In genomic region chr1:92043989-92044388, GRCm38 (mm10) we compare ENCODE assay signal across 13 mouse cellular contexts.
DNase-seq lines count a peak whose midpoint lies in the region; TF ChIP-seq lines count a peak whose summit lies in the region.
"Had no signal": no experiment of that assay in that cellular context is flagged by ENCODE, and none has a peak within 500 bp of the region (broad histone marks: within the 10 kb centered on the region; RNA-seq: fewer than 3 reads in every experiment).

No protein-coding gene starts in this region.

- TF ChIP-seq CTCF in brain, embryonic 14.5 days (IDR thresholded peaks at IDR 0.05; ENCODE audit: borderline replicate concordance, extremely low read depth, insufficient read depth, insufficient read length) = no peak

- intact Hi-C loops in gastrocnemius, postnatal 14 days (cut with DNase I; ENCODE audit: low total_unique reads) = no loop called here
- intact Hi-C loops in gastrocnemius, postnatal 36 days (cut with DNase I) = no loop called here

- peak; percentile 32 to 47 for DNase-seq in cerebellum, postnatal 14 days
- no peak for DNase-seq in cerebellum, adult 11 months
- DNase-seq in gastrocnemius, postnatal 14 days = peak; percentile 22
- no peak for DNase-seq in gastrocnemius, postnatal 36 days
- peak; percentile 35 for DNase-seq in layer of hippocampus, adult 11-12 months (ENCODE audit: low spot score)
- DNase-seq in layer of hippocampus, adult 8-10 months (ENCODE audit: low spot score in 2 of 2) = no peak
- peak; percentile 59 for DNase-seq in brain, embryonic 14.5 days (ENCODE audit: low read depth)
- DNase-seq in urinary bladder, postnatal 4 days (ENCODE audit: low spot score in 2 of 2) = no peak
- DNase-seq: adrenal gland, adult 2 months; heart, postnatal 4 days; kidney, postnatal 25 days; lung, postnatal 10 days; thymus, postnatal 4 days had no signal

- TF ChIP-seq POLR2A in brain, embryonic 14.5 days (IDR thresholded peaks at IDR 0.05; ENCODE audit: borderline replicate concordance, extremely low read depth, insufficient read depth, insufficient read length, poor library complexity, severe bottlenecking) = no peak

Comparison
In these comparisons a context has a peak if more than half of its experiments do, and no peak if none do; other contexts are left out.
1. DNase-seq: peak in cerebellum, postnatal 14 days (2 of 2), gastrocnemius, postnatal 14 days (single experiment), layer of hippocampus, adult 11-12 months (single experiment) and brain, embryonic 14.5 days (single experiment); none in cerebellum, adult 11 months (single experiment), gastrocnemius, postnatal 36 days (0 of 2), layer of hippocampus, adult 8-10 months (0 of 2) and urinary bladder, postnatal 4 days (0 of 2).